Mouse (Mus musculus) adrenal gland, adult 8-10 months (tissue): ENCODE measurements around the gene Slc41a1. TPM values are rescaled to one million over a fixed set of nuclear protein-coding genes. Genes with fewer than 3 reads are reported as not detected.
A peak's percentile ranks its signal among the peaks of the same experiment; 100 is the strongest.
"Not testable (repeated sequence)": the region's sequence is repeated elsewhere in the genome, so short reads cannot be mapped to it uniquely, and the experiment has no call there.

Experiments
- DNase-seq: peaks from one replicate; pipeline ENCODE4 v3.0.0; 2022
- total RNA-seq, 4 experiments: library from RNA; stranded (reverse); gene quantifications; 2 replicates each; pipeline ENCODE4 v1.2.4; 2022

Slc41a1 gene
- total RNA-seq = 10 to 100 TPM; 49.1 to 57.2 (median 53.0) TPM

DNA sequence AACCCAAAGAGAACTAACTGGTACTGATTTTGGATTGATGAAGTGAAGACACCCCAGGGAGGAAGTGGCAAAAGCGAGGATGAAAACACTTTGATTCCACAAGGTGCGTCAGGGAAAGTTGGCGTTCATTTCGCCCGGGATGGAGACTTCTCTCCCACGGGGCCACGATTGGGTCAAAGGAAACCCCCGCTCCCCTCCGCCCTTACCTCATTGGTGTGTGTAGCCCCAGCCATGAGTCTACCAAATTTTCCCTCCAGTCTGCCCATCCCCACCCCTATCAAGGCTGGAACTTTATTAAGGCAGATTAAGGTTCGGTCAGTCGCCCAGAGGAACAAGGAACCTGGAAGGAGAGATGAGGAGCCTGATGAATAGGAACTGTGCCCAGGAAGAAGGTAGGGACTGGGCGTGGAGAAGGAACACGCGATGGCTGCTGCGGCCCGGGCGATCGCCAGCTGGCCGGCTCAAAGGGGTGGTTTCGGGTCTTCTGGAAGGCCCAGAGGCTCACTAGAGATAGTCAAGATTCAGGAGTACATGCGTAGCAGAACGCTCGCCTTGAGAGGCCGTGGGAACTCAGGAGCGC is at the start of gene Slc41a1:
TSS of gene Slc41a1 (plus strand) at position 287 of the 580 bp plus-strand sequence.
- DNase-seq = no peak

- DNase-seq = no peak
Observed at GRCm38 (mm10) chr1:131794591-131794990, 32.7 kb upstream of the Slc41a1 start.

DNA sequence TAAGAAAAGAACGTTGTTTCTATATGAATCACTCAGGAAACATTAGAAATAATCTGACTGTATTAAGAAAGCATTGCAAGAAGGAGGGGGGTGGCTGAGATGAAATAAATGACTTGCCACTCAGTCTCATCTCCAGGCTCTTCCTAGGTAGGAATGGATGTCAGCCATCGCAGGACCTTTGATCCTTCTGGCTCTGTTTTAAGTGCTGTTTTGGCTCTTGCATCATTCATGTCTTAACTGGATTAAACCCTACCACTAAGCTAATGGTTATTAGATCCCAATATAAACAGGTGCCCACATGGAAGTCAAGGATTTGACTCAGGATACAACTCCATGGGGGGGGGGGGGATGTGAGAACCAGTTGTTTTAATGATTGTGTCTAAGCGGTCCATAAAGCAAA is 32.1 kb upstream of the Slc41a1 start:
- DNase-seq = no peak

DNA sequence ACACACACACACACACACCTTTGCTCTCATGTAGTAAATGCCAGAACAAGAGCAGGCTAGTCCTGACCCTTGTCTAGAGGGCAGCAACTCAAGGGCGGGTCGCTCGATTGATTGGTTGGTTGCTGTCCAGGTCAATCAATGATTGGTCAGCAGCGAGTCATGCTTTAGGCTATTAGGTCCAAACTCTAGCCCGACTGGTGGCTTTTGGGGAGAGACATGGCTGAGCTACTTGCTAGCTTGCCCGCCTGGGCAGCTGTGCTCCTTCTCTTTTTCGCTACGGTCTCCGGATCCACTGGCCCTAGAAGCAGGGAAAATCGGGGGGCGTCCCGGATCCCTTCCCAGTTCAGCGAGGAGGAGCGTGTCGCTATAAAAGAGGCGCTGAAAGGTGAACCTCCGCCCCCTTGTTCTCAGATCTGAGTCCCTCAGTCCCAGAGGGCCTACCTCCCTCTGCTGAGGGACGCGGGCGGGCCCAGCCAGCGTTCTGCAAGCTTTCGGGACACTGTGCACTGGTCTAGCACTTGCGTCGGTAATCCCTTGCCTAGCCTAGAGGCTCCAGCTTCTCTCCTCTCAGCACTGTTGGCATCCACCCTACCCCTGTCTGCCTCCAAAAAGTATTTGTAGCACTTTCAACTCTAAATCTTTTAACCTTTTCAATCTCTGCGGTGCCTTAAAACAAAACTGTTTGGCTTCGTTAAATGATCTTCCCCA is 29.9 kb upstream of the Slc41a1 start, which contains the start of gene Pm20d1:
TSS of gene Pm20d1 (plus strand) at position 180 of the 708 bp plus-strand sequence.
- peak; percentile 64 for DNase-seq

- DNase-seq = no peak
Observed at GRCm38 (mm10) chr1:131800001-131800400, 27.3 kb upstream of the Slc41a1 start.

- DNase-seq = no peak
Observed at GRCm38 (mm10) chr1:131801071-131801470, 26.2 kb upstream of the Slc41a1 start.

DNA sequence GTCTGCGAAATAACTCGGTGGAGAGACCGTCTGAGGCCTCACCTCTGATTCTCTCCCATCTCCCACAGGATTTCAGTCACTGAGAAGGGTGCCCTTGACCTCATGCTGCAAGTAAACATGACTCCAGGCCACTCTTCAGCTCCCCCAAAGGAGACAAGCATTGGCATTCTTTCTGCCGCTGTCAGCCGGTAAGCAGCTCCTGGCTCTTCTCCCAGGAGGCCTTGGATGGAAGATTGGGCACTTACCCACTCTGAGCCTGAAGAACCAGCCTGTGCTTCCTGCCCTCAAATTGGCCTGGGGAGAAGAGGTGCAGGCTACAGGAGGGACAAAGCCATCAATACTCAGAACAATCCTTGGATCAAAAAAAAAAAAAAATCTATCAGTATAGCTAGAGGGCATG is 24.6 kb upstream of the Slc41a1 start:
- DNase-seq = no peak

GRCm38 (mm10) chr1:131804166-131804565 is 23.1 kb upstream of the Slc41a1 start:
- DNase-seq = no peak

GRCm38 (mm10) chr1:131808986-131809385 is 18.3 kb upstream of the Slc41a1 start:
- DNase-seq = no peak

DNA sequence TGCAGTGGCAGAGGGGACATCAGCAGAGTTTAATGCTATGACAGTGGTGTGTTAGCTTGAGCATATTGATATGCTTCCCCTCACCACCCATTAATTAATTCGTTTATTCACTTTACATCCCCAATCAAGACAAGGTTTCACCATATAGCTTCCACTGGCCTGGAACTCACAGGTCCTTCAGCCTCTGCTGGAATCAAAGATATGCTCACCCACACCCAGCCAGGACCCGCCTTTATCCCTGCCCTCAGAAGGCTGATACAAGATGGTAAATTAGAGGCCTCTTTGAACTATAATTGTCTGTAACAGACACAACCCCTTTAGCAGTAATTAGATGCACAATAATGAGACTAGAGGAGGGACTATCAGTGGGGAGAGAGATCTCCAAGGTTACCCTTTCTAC is 17.6 kb upstream of the Slc41a1 start:
- DNase-seq = no peak

GRCm38 (mm10) chr1:131811393-131811792 is 15.9 kb upstream of the Slc41a1 start:
- no peak for DNase-seq

GRCm38 (mm10) chr1:131812006-131812405 is 15.3 kb upstream of the Slc41a1 start:
- DNase-seq = no peak

DNA sequence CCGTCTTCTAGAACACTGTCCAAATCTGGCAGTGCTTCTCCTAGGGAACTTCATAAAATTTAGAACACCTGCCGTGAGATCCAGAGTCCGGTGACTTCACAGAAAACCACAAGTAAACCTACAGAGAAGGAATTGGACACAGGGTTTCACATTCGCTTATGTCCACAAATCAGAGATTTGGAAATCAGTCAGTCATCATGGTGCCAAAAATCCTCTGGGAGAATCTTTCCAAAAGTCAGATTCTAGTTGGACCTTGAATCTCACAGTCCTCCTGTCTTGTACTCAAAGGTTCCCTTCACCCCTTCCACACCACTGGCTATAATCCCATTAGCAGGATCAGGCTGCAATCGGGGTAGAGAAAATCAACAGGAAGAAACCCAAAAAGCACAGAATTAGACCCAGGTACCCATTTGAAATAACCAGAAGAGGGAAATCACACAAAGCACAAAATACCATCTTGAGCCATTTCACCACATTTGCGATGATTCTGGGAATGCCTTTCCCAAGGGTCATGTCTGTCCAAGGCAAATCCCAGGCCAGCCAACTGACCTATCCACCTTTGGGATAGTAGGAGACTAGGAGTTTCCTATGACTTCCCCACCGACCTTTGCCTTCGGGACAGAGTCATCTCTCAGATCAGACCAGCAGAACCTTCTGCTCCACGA is 14.5 kb upstream of the Slc41a1 start:
- DNase-seq = no peak

GRCm38 (mm10) chr1:131813731-131814130 is 13.6 kb upstream of the Slc41a1 start:
- DNase-seq = no peak

DNA sequence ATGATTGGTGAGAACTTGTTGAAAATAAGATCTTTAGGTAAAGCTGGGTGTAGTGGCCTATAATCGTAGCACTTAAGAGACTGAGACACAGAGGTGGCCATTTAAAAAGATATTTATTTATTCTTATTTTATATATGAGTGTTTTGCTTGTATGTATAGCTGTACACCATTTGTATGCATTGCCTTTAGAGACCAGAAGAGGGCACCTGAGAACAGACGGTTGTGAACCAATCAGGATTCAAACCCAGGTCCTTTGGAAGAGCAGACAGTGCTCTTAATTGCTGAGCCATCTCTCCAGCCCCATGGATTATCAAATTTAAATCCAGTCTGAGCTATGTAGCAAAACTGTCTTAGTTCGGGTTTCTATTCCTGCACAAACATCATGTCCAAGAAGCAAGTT is 13.1 kb upstream of the Slc41a1 start:
- no peak for DNase-seq

DNA sequence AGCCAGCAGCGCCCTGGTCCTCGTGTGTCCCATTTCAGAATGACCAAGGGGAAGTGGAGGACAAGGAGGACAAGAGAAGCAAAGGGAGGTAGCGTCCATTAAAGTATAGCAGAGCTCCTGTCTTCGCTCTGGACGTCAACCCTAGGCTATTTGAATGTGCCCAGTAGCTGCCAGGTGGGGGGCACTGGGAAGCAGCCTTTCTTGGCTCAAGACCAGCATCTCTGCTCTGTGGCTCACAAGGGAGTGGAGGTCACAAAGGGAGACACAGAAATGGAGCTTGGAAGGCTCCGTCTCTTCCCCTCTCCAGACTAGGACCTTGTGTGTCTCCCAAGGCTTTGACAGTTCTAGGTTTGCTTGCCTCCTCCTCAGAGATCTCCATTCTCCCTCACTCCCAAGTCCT is 10.4 kb upstream of the Slc41a1 start:
- DNase-seq = no peak

GRCm38 (mm10) chr1:131820353-131820752 is 6.9 kb upstream of the Slc41a1 start:
- DNase-seq = not testable (repeated sequence)

GRCm38 (mm10) chr1:131820887-131821328 is 6.4 kb upstream of the Slc41a1 start:
- no peak for DNase-seq

DNA sequence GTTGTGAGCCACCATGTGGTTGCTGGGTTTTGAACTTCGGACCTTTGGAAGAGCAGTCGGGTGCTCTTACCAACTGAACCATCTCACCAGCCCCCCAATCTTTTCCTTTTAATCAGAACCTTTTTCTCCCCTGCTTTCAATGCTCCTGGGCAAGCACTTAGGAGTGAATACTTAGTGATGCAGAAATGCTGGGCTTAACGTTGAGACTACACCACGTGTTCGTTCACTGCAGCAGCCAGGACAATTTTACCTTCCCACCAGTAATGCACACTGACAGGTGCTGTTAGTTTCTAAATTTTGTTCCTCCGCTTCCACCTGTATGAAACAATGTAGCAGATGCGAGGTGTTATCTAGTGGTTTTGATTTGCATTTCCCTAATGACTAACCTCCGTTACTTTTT is 5.0 kb upstream of the Slc41a1 start:
- DNase-seq = no peak

DNA sequence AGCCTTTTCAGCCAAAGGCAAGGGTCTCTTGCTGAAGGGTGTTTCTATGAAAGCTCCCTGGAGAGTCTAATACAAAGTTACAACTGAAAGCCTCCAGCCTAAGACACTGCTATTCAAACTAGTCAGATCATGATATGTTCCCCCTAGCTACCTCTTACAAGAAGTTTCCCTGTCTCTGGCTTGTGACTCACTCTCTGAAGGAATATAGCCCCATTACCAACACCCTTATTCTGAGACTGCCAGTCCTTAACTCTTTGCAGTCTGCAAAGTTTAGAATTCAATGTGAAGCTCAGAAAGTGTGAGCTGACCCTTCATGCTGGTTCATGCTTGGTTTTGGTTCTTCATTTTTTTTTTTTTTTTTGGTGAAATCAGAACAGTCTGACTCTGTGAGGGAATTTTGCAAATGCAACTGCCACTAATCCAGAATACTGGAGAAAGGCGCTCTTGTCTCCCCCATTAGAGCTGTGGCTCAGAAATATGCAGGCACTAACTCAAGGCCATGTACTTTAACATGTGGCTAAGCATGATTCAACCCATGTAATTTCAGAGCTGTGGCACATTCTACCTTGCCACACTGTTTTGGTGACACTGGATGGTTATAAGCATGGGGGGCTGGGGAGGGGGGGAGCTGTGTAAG is 4.3 kb upstream of the Slc41a1 start:
- no peak for DNase-seq

DNA sequence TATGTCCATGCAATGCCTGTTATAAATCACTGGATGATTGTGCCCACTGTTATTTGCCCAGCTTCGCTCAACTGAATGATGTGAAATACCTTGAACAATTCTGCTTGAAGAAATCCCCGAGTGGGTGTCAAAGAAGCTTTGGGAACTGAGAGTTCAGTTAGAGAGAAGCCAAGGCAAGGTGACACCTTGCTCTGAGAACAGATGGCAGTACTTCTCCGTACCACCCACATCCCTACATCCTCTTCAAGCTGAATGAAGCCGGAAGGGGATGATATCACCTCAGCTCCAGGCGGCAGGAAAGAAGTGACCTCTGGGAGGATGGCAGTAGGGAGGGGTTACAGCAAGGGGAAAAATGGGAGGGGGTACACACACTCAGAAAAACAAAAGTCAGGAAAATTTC is 3.7 kb upstream of the Slc41a1 start:
- no peak for DNase-seq

- no peak for DNase-seq
Observed at GRCm38 (mm10) chr1:131824528-131825181, 2.6 kb upstream of the Slc41a1 start.
